25 mouse cellular contexts compared by ENCODE assay signal in the genomic region with DNA sequence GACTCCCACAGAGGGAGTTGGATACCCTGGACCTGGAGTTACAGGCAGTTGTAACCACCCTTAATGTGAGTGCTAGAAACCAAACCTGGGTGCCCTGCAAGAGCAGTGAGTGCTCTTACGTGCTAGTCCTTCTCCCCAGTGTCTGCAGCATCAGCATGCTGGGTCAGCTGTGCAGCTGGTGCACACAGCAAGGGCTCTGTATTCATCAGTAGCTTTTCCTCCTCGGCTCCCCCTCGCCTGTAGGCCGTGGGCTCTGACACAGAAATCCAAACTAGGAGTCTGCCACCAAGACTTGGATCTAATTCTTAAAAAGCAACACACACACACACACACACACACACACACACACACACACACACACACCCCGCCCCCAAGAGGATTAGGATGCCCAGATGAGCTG. TPM values are rescaled to one million over a fixed set of nuclear protein-coding genes. Genes with fewer than 3 reads are reported as not detected.
DNase-seq lines count a peak whose midpoint lies in the region; ATAC-seq lines count a peak whose summit lies in the region.
"Not testable (repeated sequence)": the region's sequence is repeated elsewhere in the genome, so short reads cannot be mapped to it uniquely, and the experiment has no call there.
"Had no signal": no experiment of that assay in that cellular context is flagged by ENCODE, and none has a peak within 500 bp of the region (broad histone marks: within the 10 kb centered on the region; RNA-seq: fewer than 3 reads in every experiment).

No protein-coding gene starts in this region.

- not testable (repeated sequence) for H3K9me3 ChIP-seq in embryonic facial prominence, embryonic 14.5 days (ENCODE audit: control insufficient read depth, low read length); midbrain, embryonic 13.5 days

- H3K9ac ChIP-seq in embryonic facial prominence, embryonic 14.5 days (ENCODE audit: low read depth, low read length); midbrain, embryonic 13.5 days (replicated peaks): not testable (repeated sequence)

- ATAC-seq in embryonic facial prominence, embryonic 14.5 days (ENCODE audit: low read depth), result peak; percentile 72; the same call in 1 of the 2 replicates
- peak; percentile 20; the same call in 1 of the 2 replicates for ATAC-seq in midbrain, embryonic 13.5 days

- H3K36me3 ChIP-seq in embryonic facial prominence, embryonic 14.5 days (ENCODE audit: control insufficient read depth, insufficient read depth, low read length); midbrain, embryonic 13.5 days: not testable (repeated sequence)

- not testable (repeated sequence) for DNase-seq in embryonic facial prominence, embryonic 14.5 days (ENCODE audit: low spot score)
- DNase-seq in frontal cortex, postnatal 14 days (ENCODE audit: low spot score in 2 of 2), result peak; percentile 1 to 2
- DNase-seq in layer of hippocampus, postnatal 10 days (ENCODE audit: low spot score in 2 of 2), result peak; percentile 1 to 5
- DNase-seq in left cerebral cortex, postnatal 10 days (ENCODE audit: extremely low spot score in 1 of 2, low spot score in 2 of 2), result peak; percentile 0 to 1
- DNase-seq in right cerebral cortex, postnatal 14 days, result peak; percentile 10

- not testable (repeated sequence) for H3K4me3 ChIP-seq in embryonic facial prominence, embryonic 14.5 days (ENCODE audit: low read depth, low read length); midbrain, embryonic 13.5 days (replicated peaks)

- not testable (repeated sequence) for H3K27ac ChIP-seq in embryonic facial prominence, embryonic 14.5 days (replicated peaks; ENCODE audit: low read depth, low read length); midbrain, embryonic 13.5 days

- intact Hi-C loops in left cerebral cortex, postnatal 10 days (cut with DNase I), result not testable (repeated sequence)

- WGBS in embryonic facial prominence, embryonic 14.5 days, result no CpG with 5 or more reads among the region's 5 CpGs
- 38% methylated on average over 1 of the region's 5 CpGs for WGBS in midbrain, embryonic 13.5 days

- H3K4me2 ChIP-seq in embryonic facial prominence, embryonic 14.5 days (ENCODE audit: low read depth, low read length); midbrain, embryonic 13.5 days (replicated peaks): not testable (repeated sequence)

- H3K27me3 ChIP-seq in embryonic facial prominence, embryonic 14.5 days (replicated peaks; ENCODE audit: control insufficient read depth, insufficient read depth, low read length); midbrain, embryonic 13.5 days: not testable (repeated sequence)

- H3K4me1 ChIP-seq in embryonic facial prominence, embryonic 14.5 days (ENCODE audit: control insufficient read depth, insufficient read depth, low read length); midbrain, embryonic 13.5 days (replicated peaks): not testable (repeated sequence)

RNA-seq across cellular contexts. Expression of gene Plac9a, which starts 2.3 kb away (rescaled TPM):
- polyA plus RNA-seq in embryonic facial prominence, embryonic 14.5 days (2014; fragmentation: Nextera tagmentation; extraction: Ambion mirVana), result 0.62 TPM in 1 of 2 replicates, not detected in the other
- total RNA-seq in layer of hippocampus, postnatal 10 days (2021), result 1 to 10 TPM in 1 of 2 experiments, not detected in 1; 2.6 TPM
- total RNA-seq in left cerebral cortex, postnatal 10 days (2021), result 1 to 10 TPM in 1 of 2 experiments, not detected in 1; 1.4 TPM
- polyA plus RNA-seq in midbrain, embryonic 13.5 days (2015; fragmentation: Nextera tagmentation; extraction: Ambion mirVana), result not detected in 2 replicates
- total RNA-seq: CH12.LX had no signal
- polyA plus RNA-seq: activated CD4-positive, CD25-positive, alpha-beta regulatory T cell, adult 4 months; embryonic facial prominence, embryonic 10.5 days; erythroblast, embryonic 14.5 days; forebrain, embryonic 10.5 days; forebrain, embryonic 15.5 days; heart, embryonic 10.5 days; heart, embryonic 14.5 days; hindbrain, embryonic 12.5 days; hindbrain, embryonic 16.5 days; Patski had no signal

RNA-seq across cellular contexts. Expression of gene Tmem254a, which starts 22.2 kb away (rescaled TPM):
- polyA plus RNA-seq in embryonic facial prominence, embryonic 14.5 days (2014; fragmentation: Nextera tagmentation; extraction: Ambion mirVana), result 2.6 and 5.5 TPM in 2 replicates
- total RNA-seq in layer of hippocampus, postnatal 10 days (2021), result 10 to 100 TPM; 13.7 to 21.2 TPM
- 10 to 100 TPM; 19.3 to 19.6 TPM for total RNA-seq in left cerebral cortex, postnatal 10 days (2021)
- polyA plus RNA-seq in midbrain, embryonic 13.5 days (2015; fragmentation: Nextera tagmentation; extraction: Ambion mirVana), result 2.6 and 2.9 TPM in 2 replicates

RNA-seq across cellular contexts. Expression of gene Cphx1, which starts 32.9 kb away (rescaled TPM):
- polyA plus RNA-seq in embryonic facial prominence, embryonic 14.5 days (2014; fragmentation: Nextera tagmentation; extraction: Ambion mirVana), result not detected in 2 replicates
- total RNA-seq in layer of hippocampus, postnatal 10 days (2021), result not detected
- total RNA-seq in left cerebral cortex, postnatal 10 days (2021), result not detected
- polyA plus RNA-seq in midbrain, embryonic 13.5 days (2015; fragmentation: Nextera tagmentation; extraction: Ambion mirVana), result not detected in 2 replicates
- total RNA-seq: adrenal gland, adult 18-20 months; adrenal gland, postnatal 14 days; CH12.LX; gastrocnemius, adult 8-10 months; gastrocnemius, postnatal 36 days; heart, adult 18-20 months; heart, postnatal 10 days; heart, postnatal 4 days had no signal
- polyA plus RNA-seq: activated CD4-positive, CD25-positive, alpha-beta regulatory T cell, adult 4 months; embryonic facial prominence, embryonic 10.5 days; erythroblast, embryonic 14.5 days; forebrain, embryonic 10.5 days; forebrain, embryonic 15.5 days; frontal cortex, adult 2 months; heart, embryonic 10.5 days; heart, embryonic 14.5 days; hindbrain, embryonic 12.5 days; hindbrain, embryonic 16.5 days had no signal
